Mouse (Mus musculus) CH12.LX (cell line): ENCODE results near the gene Rcan1. TPM values are rescaled to one million over a fixed set of nuclear protein-coding genes. Genes with fewer than 3 reads are reported as not detected.

ENCODE experiments used
- DNase-seq: peaks from one replicate; pipeline ENCODE4 v3.0.0-alpha.2; 2013; ENCODE audit errors: extremely low read depth
- H3K27ac ChIP-seq: 2 replicates; pipeline ENCODE4 v1.5.1; 2012; ENCODE audit warnings: low read depth, mild to moderate bottlenecking, control low read depth, moderate library complexity; ENCODE audit not compliant: insufficient read depth
- H3K27me3 ChIP-seq: replicated peaks from 2 replicates; pipeline ENCODE3; 2012; ENCODE audit warnings: inconsistent platforms
- H3K36me3 ChIP-seq, 2 experiments: replicated peaks in 1 of 2; 2 replicates each; pipeline versions ENCODE3 to v1.6.1; 2012; ENCODE audit warnings: inconsistent platforms in 1 of 2, low read length in 1 of 2, mild to moderate bottlenecking in 1 of 2, mixed read lengths in 1 of 2, moderate library complexity in 1 of 2; ENCODE audit not compliant: control insufficient read depth in 1 of 2, insufficient read depth in 1 of 2
- H3K4me1 ChIP-seq, 2 experiments: 2 replicates each; pipeline ENCODE4 v1.6.1; 2012; ENCODE audit warnings: inconsistent platforms in 1 of 2, moderate library complexity in 1 of 2; ENCODE audit not compliant: insufficient read depth in 2 of 2, control insufficient read depth in 1 of 2
- H3K4me2 ChIP-seq: 2 replicates; pipeline ENCODE4 v1.6.1; 2012; ENCODE audit warnings: low read depth, mild to moderate bottlenecking, control low read depth; ENCODE audit not compliant: poor library complexity, insufficient read depth, severe bottlenecking
- H3K4me3 ChIP-seq, 3 experiments: fragments of 150-350 bp in 1 of 3; sonication (generic) in 1 of 3; replicated peaks in 1 of 3; 2 replicates each; pipeline versions ENCODE3 to v1.5.1; 2011 to 2012; ENCODE audit warnings: low read depth in 2 of 3, low read length in 2 of 3, mild to moderate bottlenecking in 2 of 3, moderate library complexity in 2 of 3, control low read depth in 1 of 3, improper control_type of control experiment in 1 of 3, inconsistent platforms in 1 of 3, mixed read lengths in 1 of 3; ENCODE audit not compliant: poor library complexity in 1 of 3
- H3K79me2 ChIP-seq: replicated peaks from 2 replicates; pipeline ENCODE4 v1.6.1; 2012; ENCODE audit warnings: mild to moderate bottlenecking, moderate library complexity; ENCODE audit not compliant: control insufficient read depth, poor library complexity, insufficient read depth, severe bottlenecking; ENCODE audit errors: extremely low read depth
- H3K9ac ChIP-seq: 2 replicates; pipeline ENCODE4 v1.6.1; 2012; ENCODE audit warnings: low read depth, mild to moderate bottlenecking, control low read depth, moderate library complexity; ENCODE audit not compliant: insufficient read depth
- H3K9me3 ChIP-seq: replicated peaks from 2 replicates; pipeline ENCODE3; 2012; ENCODE audit warnings: low read length, inconsistent platforms, mixed read lengths
- BHLHE40 ChIP-seq: IDR thresholded peaks from 2 replicates; pipeline ENCODE4 v1.6.1; 2011; ENCODE audit warnings: mild to moderate bottlenecking, low read depth, low read length, improper control_type of control experiment
- CHD1 ChIP-seq: IDR thresholded peaks from 2 replicates; pipeline ENCODE4 v1.6.1; 2012; ENCODE audit warnings: low read depth, low read length, improper control_type of control experiment, inconsistent platforms
- CHD2 ChIP-seq: IDR thresholded peaks from 2 replicates; pipeline ENCODE4 v1.6.1; 2011; ENCODE audit warnings: low read length, improper control_type of control experiment
- CTCF ChIP-seq, 2 experiments: IDR thresholded peaks in 1 of 2; conservative IDR thresholded peaks in 1 of 2; 2 replicates each; pipeline ENCODE4 v1.5.1; 2011 to 2012; ENCODE audit warnings: low read depth in 2 of 2, low read length in 2 of 2, improper control_type of control experiment in 1 of 2, inconsistent platforms in 1 of 2, mild to moderate bottlenecking in 1 of 2, moderate library complexity in 1 of 2
- E2F4 ChIP-seq: IDR thresholded peaks from 2 replicates; pipeline ENCODE4 v1.6.1; 2011; ENCODE audit warnings: low read depth, low read length, improper control_type of control experiment; ENCODE audit not compliant: insufficient replicate concordance
- ELF1 ChIP-seq: IDR thresholded peaks from 2 replicates; pipeline ENCODE4 v1.6.1; 2014; ENCODE audit warnings: low read depth, mild to moderate bottlenecking, inconsistent platforms, low read length, improper control_type of control experiment
- EP300 ChIP-seq: IDR thresholded peaks from 2 replicates; pipeline ENCODE4 v1.6.1; 2011; ENCODE audit warnings: low read length, improper control_type of control experiment
- ETS1 ChIP-seq: conservative IDR thresholded peaks from 2 replicates; pipeline ENCODE4 v1.6.1; 2012; ENCODE audit warnings: low read depth, mild to moderate bottlenecking, inconsistent platforms, low read length, improper control_type of control experiment, moderate library complexity
- GABPA ChIP-seq: IDR thresholded peaks from 2 replicates; pipeline ENCODE4 v1.6.1; 2012; ENCODE audit warnings: low read depth, low read length, improper control_type of control experiment, inconsistent platforms; ENCODE audit not compliant: insufficient replicate concordance
- HCFC1 ChIP-seq: IDR thresholded peaks from 2 replicates; pipeline ENCODE4 v1.6.1; 2012; ENCODE audit warnings: low read depth, mild to moderate bottlenecking, inconsistent platforms, low read length, improper control_type of control experiment
- IRF4 ChIP-seq: IDR thresholded peaks from 2 replicates; pipeline ENCODE4 v1.6.1; 2014; ENCODE audit warnings: low read depth, mild to moderate bottlenecking, inconsistent platforms, low read length, improper control_type of control experiment
- JUN ChIP-seq: IDR thresholded peaks from 2 replicates; pipeline ENCODE4 v1.6.1; 2011; ENCODE audit warnings: low read depth, mild to moderate bottlenecking, low read length, improper control_type of control experiment, moderate library complexity; ENCODE audit not compliant: insufficient read depth
- JUND ChIP-seq: conservative IDR thresholded peaks from 2 replicates; pipeline ENCODE4 v1.6.1; 2011; ENCODE audit warnings: low read depth, low read length, improper control_type of control experiment
- KAT2A ChIP-seq: IDR thresholded peaks from 2 replicates; pipeline ENCODE4 v1.6.1; 2012; ENCODE audit warnings: low read length, improper control_type of control experiment, inconsistent platforms; ENCODE audit not compliant: insufficient replicate concordance
- MAFK ChIP-seq: IDR thresholded peaks from 2 replicates; pipeline ENCODE4 v1.6.1; 2011; ENCODE audit warnings: low read length, improper control_type of control experiment; ENCODE audit not compliant: insufficient replicate concordance
- MAX ChIP-seq: IDR thresholded peaks from 2 replicates; pipeline ENCODE4 v1.6.1; 2011; ENCODE audit warnings: low read length, improper control_type of control experiment
- MAZ ChIP-seq: IDR thresholded peaks from 2 replicates; pipeline ENCODE4 v1.6.1; 2012; ENCODE audit warnings: low read depth, mild to moderate bottlenecking, inconsistent platforms, low read length, improper control_type of control experiment, moderate library complexity
- MEF2A ChIP-seq: IDR thresholded peaks from 2 replicates; pipeline ENCODE4 v1.6.1; 2014; ENCODE audit warnings: low read depth, mild to moderate bottlenecking, inconsistent platforms, low read length, improper control_type of control experiment, borderline replicate concordance
- MXI1 ChIP-seq: IDR thresholded peaks from 2 replicates; pipeline ENCODE4 v1.6.1; 2011; ENCODE audit warnings: mild to moderate bottlenecking, low read depth, low read length, improper control_type of control experiment
- MYC ChIP-seq: IDR thresholded peaks from 2 replicates; pipeline ENCODE4 v1.6.1; 2011; ENCODE audit warnings: low read depth, mild to moderate bottlenecking, improper control_type of control experiment, low read length
- NELFE ChIP-seq: IDR thresholded peaks from 2 replicates; pipeline ENCODE4 v1.6.1; 2011; ENCODE audit warnings: low read depth, low read length, improper control_type of control experiment
- NRF1 ChIP-seq: IDR thresholded peaks from 2 replicates; pipeline ENCODE4 v1.6.1; 2014; ENCODE audit warnings: low read depth, mild to moderate bottlenecking, inconsistent platforms, low read length, improper control_type of control experiment, moderate library complexity
- PAX5 ChIP-seq: IDR thresholded peaks from 2 replicates; pipeline ENCODE4 v1.6.1; 2012; ENCODE audit warnings: low read length, inconsistent platforms, mixed read lengths
- POLR2A ChIP-seq: IDR thresholded peaks from 2 replicates; pipeline ENCODE4 v1.6.1; 2011; ENCODE audit warnings: low read depth, mild to moderate bottlenecking, improper control_type of control experiment, low read length
- POLR2AphosphoS2 ChIP-seq: IDR thresholded peaks from 2 replicates; pipeline ENCODE4 v1.6.1; 2011; ENCODE audit warnings: low read depth, low read length, improper control_type of control experiment
- RAD21 ChIP-seq: IDR thresholded peaks from 2 replicates; pipeline ENCODE4 v1.6.1; 2011; ENCODE audit warnings: low read depth, mild to moderate bottlenecking, low read length, improper control_type of control experiment, moderate library complexity
- RCOR1 ChIP-seq: conservative IDR thresholded peaks from 2 replicates; pipeline ENCODE4 v1.6.1; 2012; ENCODE audit warnings: low read depth, mild to moderate bottlenecking, inconsistent platforms, low read length, improper control_type of control experiment
- SIN3A ChIP-seq: IDR thresholded peaks from 2 replicates; pipeline ENCODE4 v1.6.1; 2012; ENCODE audit warnings: low read length, improper control_type of control experiment, inconsistent platforms
- SMC3 ChIP-seq: IDR thresholded peaks from 2 replicates; pipeline ENCODE4 v1.6.1; 2011; ENCODE audit warnings: low read depth, low read length, improper control_type of control experiment
- TBP ChIP-seq: conservative IDR thresholded peaks from 2 replicates; pipeline ENCODE4 v1.6.1; 2011; ENCODE audit warnings: low read depth, low read length, improper control_type of control experiment
- TCF12 ChIP-seq: IDR thresholded peaks from 2 replicates; pipeline ENCODE4 v1.6.1; 2014; ENCODE audit warnings: low read depth, mild to moderate bottlenecking, inconsistent platforms, low read length, improper control_type of control experiment
- UBTF ChIP-seq: IDR thresholded peaks from 2 replicates; pipeline ENCODE4 v1.6.1; 2012; ENCODE audit warnings: low read depth, mild to moderate bottlenecking, inconsistent platforms, low read length, improper control_type of control experiment, moderate library complexity
- USF1 ChIP-seq: IDR thresholded peaks from 2 replicates; pipeline ENCODE4 v1.6.1; 2014; ENCODE audit warnings: low read depth, mild to moderate bottlenecking, inconsistent platforms, low read length, improper control_type of control experiment
- USF2 ChIP-seq: conservative IDR thresholded peaks from 2 replicates; pipeline ENCODE4 v1.6.1; 2011; ENCODE audit warnings: low read depth, low read length, improper control_type of control experiment
- ZC3H11A ChIP-seq: IDR thresholded peaks from 2 replicates; pipeline ENCODE4 v1.6.1; 2012; ENCODE audit warnings: low read depth, mild to moderate bottlenecking, inconsistent platforms, low read length, improper control_type of control experiment
- ZKSCAN1 ChIP-seq: IDR thresholded peaks from 2 replicates; pipeline ENCODE4 v1.6.1; 2012; ENCODE audit warnings: low read depth, inconsistent platforms, low read length, improper control_type of control experiment, borderline replicate concordance
- ZMIZ1 ChIP-seq: IDR thresholded peaks from 2 replicates; pipeline ENCODE4 v1.6.1; 2012; ENCODE audit warnings: low read depth, mild to moderate bottlenecking, inconsistent platforms, low read length, improper control_type of control experiment
- ZNF384 ChIP-seq: IDR thresholded peaks from 2 replicates; pipeline ENCODE4 v1.6.1; 2012; ENCODE audit warnings: low read depth, low read length, improper control_type of control experiment, inconsistent platforms
- dilution Hi-C: fragments of 300-500 bp; cut with MboI; formaldehyde crosslinking; loops from 2 replicates; pipeline ENCODE4 v1.14.3; 2020; ENCODE audit warnings: low sequenced_read_pairs; ENCODE audit not compliant: extremely low pct_unique_long_range_greater_than_20kb, extremely low pct_ligation_motif_present
- in situ Hi-C: fragments of 300-500 bp; cut with MboI; formaldehyde crosslinking; loops from 3 replicates; pipeline ENCODE4 v1.14.3; 2019; ENCODE audit warnings: low sequenced_read_pairs, low pct_ligation_motif_present, low pct_unique_long_range_greater_than_20kb, mixed read lengths
- polyA plus RNA-seq: library from polyadenylated mRNA; unstranded; fragments of >175 nt; gene quantifications from 2 replicates; pipeline ENCODE4 v1.2.1, GENCODE M21; 2012; ENCODE audit warnings: low read depth; ENCODE audit not compliant: insufficient read length
- total RNA-seq, 2 experiments: library from RNA; depleted of rRNA; stranded (reverse); fragments of 300-350 nt in 1 of 2; fragments of >200 nt in 1 of 2; gene quantifications; 2 replicates each; pipeline ENCODE4 v1.2.3; 2012 to 2014

The Rcan1 gene
- total and polyA plus RNA-seq, 3 experiments: 10.0 to 15.3 (median 12.4) TPM

- Histone ChIP-seq H3K27me3 (no peaks in the 10 kb centered on the region), H3K79me2 (no peaks in the 10 kb centered on the region), H3K36me3 (no peaks in the 10 kb centered on the region), H3K27ac (no peak overlapping the region), H3K4me2 (no peak overlapping the region), H3K4me3 (no peak overlapping the region), H3K9ac (no peak overlapping the region), H3K4me1 (peaks cover 14% of the 10 kb centered on the region in 2 experiments), H3K9me3 (peaks cover 3% of the 10 kb centered on the region)
- dilution Hi-C loops: no loop called here
- peak; percentile 74 for DNase-seq
- in situ Hi-C loops: no loop called here
- no peak for TF ChIP-seq MEF2A
- no peak for TF ChIP-seq ETS1
- no peak for TF ChIP-seq RCOR1
- TF ChIP-seq PAX5: no peak
- TF ChIP-seq ZNF384: no peak
- TF ChIP-seq JUN: no peak
- TF ChIP-seq E2F4: no peak
- TF ChIP-seq USF1: no peak
- no peak for TF ChIP-seq EP300
- no peak for TF ChIP-seq ZMIZ1
- TF ChIP-seq TBP: no peak
- no peak for TF ChIP-seq USF2
- no peak for TF ChIP-seq ELF1
- peak; percentile 24; the same call in 1 of the 2 replicates for TF ChIP-seq ZC3H11A
- no peak for TF ChIP-seq CHD2
- TF ChIP-seq NRF1: no peak
- TF ChIP-seq KAT2A: no peak
- TF ChIP-seq UBTF: no peak
- peak; percentile 74 for TF ChIP-seq SMC3
- peak; percentile 89 to 91 for TF ChIP-seq CTCF (conservative IDR thresholded peaks at IDR 0.05 in 1 of 2, IDR thresholded peaks at IDR 0.05 in 1 of 2; ENCODE audit: low read depth in 2 of 2, low read length in 2 of 2)
- TF ChIP-seq MXI1: peak; percentile 43; the same call in 1 of the 2 replicates
- no peak for TF ChIP-seq POLR2A
- peak; percentile 29; the same call in 1 of the 2 replicates for TF ChIP-seq NELFE
- no peak for TF ChIP-seq HCFC1
- no peak for TF ChIP-seq POLR2AphosphoS2
- TF ChIP-seq GABPA: no peak
- TF ChIP-seq MYC: peak; percentile 55; the same call in 1 of the 2 replicates
- TF ChIP-seq ZKSCAN1: no peak
- TF ChIP-seq CHD1: no peak
- TF ChIP-seq MAFK: no peak
- TF ChIP-seq BHLHE40: no peak
- TF ChIP-seq JUND: no peak
- TF ChIP-seq IRF4: no peak
- 0 out of 2 replicates have a peak, but pooled peaks have one; percentile 31 for TF ChIP-seq MAX
- no peak for TF ChIP-seq MAZ
- no peak for TF ChIP-seq SIN3A
- no peak for TF ChIP-seq TCF12
- peak; percentile 89 for TF ChIP-seq RAD21
Observed at GRCm38 (mm10) chr16:92487489-92487888, 16.8 kb upstream of the Rcan1 start.
